Mouse (Mus musculus) midbrain, embryonic 14.5 days (tissue): ENCODE data around the gene Ints3. TPM values are rescaled to one million over a fixed set of nuclear protein-coding genes. Genes with fewer than 3 reads are reported as not detected.
"Not testable (repeated sequence)": the region's sequence is repeated elsewhere in the genome, so short reads cannot be mapped to it uniquely, and the experiment has no call there.

ENCODE experiments used
- ATAC-seq: fragments of 200-750 bp; cut with Nextera tagmentation; 2 replicates; pipeline ENCODE4 v1.8.0; 2017; ENCODE audit warnings: moderate number of reproducible peaks, moderate library complexity; ENCODE audit not compliant: low FRiP score, low TSS enrichment
- DNase-seq: peaks from one replicate; pipeline ENCODE4 v3.0.0-alpha.2; 2015
- H3K27ac ChIP-seq: fragments of 300-500 bp; sonication (generic); replicated peaks from 2 replicates; pipeline ENCODE4 v1.5.1; 2014; ENCODE audit warnings: mild to moderate bottlenecking, low read depth, low read length, moderate library complexity
- H3K27me3 ChIP-seq: fragments of 300-500 bp; sonication (generic); 2 replicates; pipeline ENCODE4 v1.6.1; 2014; ENCODE audit warnings: low read length, control low read depth, mixed read lengths; ENCODE audit not compliant: control insufficient read depth, insufficient read depth
- H3K36me3 ChIP-seq: fragments of 300-500 bp; sonication (generic); 2 replicates; pipeline ENCODE4 v1.6.1; 2014; ENCODE audit warnings: low read length, control low read depth; ENCODE audit not compliant: control insufficient read depth, insufficient read depth
- H3K4me1 ChIP-seq: fragments of 300-500 bp; sonication (generic); 2 replicates; pipeline ENCODE4 v1.6.1; 2014; ENCODE audit warnings: mild to moderate bottlenecking, antibody characterized with exemption, low read length, control low read depth; ENCODE audit not compliant: control insufficient read depth, insufficient read depth
- H3K4me2 ChIP-seq: fragments of 300-500 bp; sonication (generic); 2 replicates; pipeline ENCODE4 v1.6.1; 2014; ENCODE audit warnings: mild to moderate bottlenecking, low read length, moderate library complexity
- H3K4me3 ChIP-seq: fragments of 300-500 bp; sonication (generic); replicated peaks from 2 replicates; pipeline ENCODE4 v1.5.1; 2014; ENCODE audit warnings: low read depth, low read length
- H3K9ac ChIP-seq: fragments of 300-500 bp; sonication (generic); replicated peaks from 2 replicates; pipeline ENCODE4 v1.6.1; 2014; ENCODE audit warnings: mild to moderate bottlenecking, low read length, moderate library complexity
- H3K9me3 ChIP-seq: fragments of 300-500 bp; sonication (generic); 2 replicates; pipeline ENCODE4 v1.6.1; 2016; ENCODE audit warnings: low read length, control low read depth, mixed read lengths; ENCODE audit not compliant: control insufficient read depth
- WGBS: fragments of 180-500 bp; shearing (Covaris S2); extraction: QIAGEN DNeasy Blood & Tissue Kit; methylation state at CpG from one replicate; pipeline ENCODE4 v1.1.7; 2014; 5-methylcytosine and 5-hydroxymethylcytosine counted together
- polyA plus RNA-seq: library from polyadenylated mRNA; unstranded; fragments of >200 nt; fragmentation: Nextera tagmentation; extraction: Ambion mirVana; gene quantifications from 2 replicates; pipeline ENCODE4 v1.2.1, GENCODE M21; 2014

Gene Ints3
- polyA plus RNA-seq, 1 experiment from 2014 or later = 35.0 TPM

DNA sequence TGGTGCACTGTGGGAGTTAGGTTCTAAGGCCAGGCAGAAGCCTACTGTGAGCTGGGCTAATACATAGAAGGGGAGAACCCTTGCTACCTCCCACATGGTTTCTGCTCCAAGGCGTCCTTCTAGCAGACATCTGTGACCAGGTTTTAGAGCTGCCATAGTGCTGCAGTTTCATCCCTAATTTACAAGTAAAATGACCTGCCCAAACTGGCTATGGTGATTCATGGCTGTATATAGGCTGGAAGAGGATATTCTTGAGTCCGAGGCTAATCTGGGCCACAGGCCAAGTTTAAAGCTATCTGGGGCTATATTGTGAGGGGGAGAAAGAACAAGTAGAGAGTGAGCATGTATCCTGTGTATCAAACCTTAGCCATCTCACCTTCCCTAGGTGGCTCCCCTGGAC is 64.4 kb downstream of the Ints3 start:
- Histone ChIP-seq H3K27me3 (no peaks in the 10 kb centered on the region), H3K36me3 (no peaks in the 10 kb centered on the region), H3K4me3 (no peak overlapping the region), H3K4me2 (no peak overlapping the region), H3K9ac (no peak overlapping the region), H3K9me3 (no peaks in the 10 kb centered on the region), H3K4me1 (no peaks in the 10 kb centered on the region), H3K27ac (no peak overlapping the region)
- DNase-seq (peak; percentile 29), ATAC-seq (no peak)
- WGBS = 16% methylated on average over 2 of the region's 2 CpGs

GRCm38 (mm10) chr3:90367001-90367632 is 66.3 kb downstream of the Ints3 start:
- Histone ChIP-seq H3K36me3 (peaks cover 5% of the 10 kb centered on the region), H3K9ac (no peak overlapping the region), H3K4me2 (no peak overlapping the region), H3K27ac (no peak overlapping the region), H3K4me3 (no peak overlapping the region), H3K9me3 (no peaks in the 10 kb centered on the region), H3K4me1 (no peaks in the 10 kb centered on the region), H3K27me3 (no peaks in the 10 kb centered on the region)
- no peak for ATAC-seq
- WGBS = 93% methylated on average over 5 of the region's 5 CpGs
- DNase-seq = no peak

DNA sequence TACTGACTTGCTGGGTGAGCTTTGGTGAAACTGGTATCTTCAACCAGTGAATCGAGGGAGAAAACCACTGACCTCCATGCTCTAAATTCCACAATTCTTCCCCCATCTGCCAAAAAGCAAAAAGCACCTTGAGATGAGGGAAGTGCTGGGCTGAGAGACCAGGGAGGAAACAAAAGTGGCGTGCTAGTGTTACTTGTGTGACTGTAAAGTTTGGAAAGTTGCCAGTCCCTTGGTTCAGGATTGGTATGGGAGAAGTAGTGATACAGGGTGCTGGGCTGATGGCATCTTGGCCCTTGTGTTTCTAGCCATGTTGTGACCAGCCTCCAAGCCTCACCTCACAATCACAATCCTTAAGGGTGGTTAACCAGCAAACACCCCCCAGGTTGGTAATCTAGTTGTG is 71.1 kb downstream of the Ints3 start:
- DNase-seq = no peak

DNA sequence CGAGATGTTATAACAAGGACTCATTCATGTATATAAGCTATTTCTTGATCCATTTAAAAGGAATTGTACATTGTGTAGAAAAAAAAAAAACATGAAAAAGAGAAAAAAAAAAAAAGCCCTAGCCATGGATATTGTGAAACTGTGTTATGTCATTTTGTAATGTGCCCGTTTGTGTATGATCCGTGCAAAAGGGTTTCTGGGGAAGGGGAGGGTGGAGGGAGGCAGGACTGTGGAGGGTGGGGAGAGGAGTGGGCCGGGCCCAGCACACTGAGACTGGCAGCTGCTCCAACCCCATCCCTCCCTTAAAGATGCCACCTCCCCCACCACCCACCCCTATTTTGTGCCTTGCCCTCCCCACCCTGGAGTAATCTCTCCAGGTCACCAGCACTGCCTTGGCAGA is 71.9 kb downstream of the Ints3 start:
- H3K4me2 ChIP-seq = no peak overlapping the region
- DNase-seq = no peak
- no peaks in the 10 kb centered on the region for H3K9me3 ChIP-seq
- WGBS = 80% methylated on average over 4 of the region's 4 CpGs
- no peaks in the 10 kb centered on the region for H3K27me3 ChIP-seq
- no peak overlapping the region for H3K27ac ChIP-seq
- no peak overlapping the region for H3K4me3 ChIP-seq
- peaks cover 50% of the 10 kb centered on the region for H3K36me3 ChIP-seq
- no peaks in the 10 kb centered on the region for H3K4me1 ChIP-seq
- no peak for ATAC-seq
- H3K9ac ChIP-seq = no peak overlapping the region

More for the DNA sequence above, 71.1 kb downstream of the Ints3 start:
- H3K4me2 ChIP-seq = no peak overlapping the region
- ATAC-seq = no peak
- no peaks in the 10 kb centered on the region for H3K27me3 ChIP-seq
- H3K9ac ChIP-seq = no peak overlapping the region
- H3K27ac ChIP-seq = no peak overlapping the region
- no peak overlapping the region for H3K4me3 ChIP-seq
- H3K4me1 ChIP-seq = no peaks in the 10 kb centered on the region
- WGBS = 90% methylated on average over 2 of the region's 2 CpGs
- H3K36me3 ChIP-seq = peaks cover 41% of the 10 kb centered on the region
- no peaks in the 10 kb centered on the region for H3K9me3 ChIP-seq

DNA sequence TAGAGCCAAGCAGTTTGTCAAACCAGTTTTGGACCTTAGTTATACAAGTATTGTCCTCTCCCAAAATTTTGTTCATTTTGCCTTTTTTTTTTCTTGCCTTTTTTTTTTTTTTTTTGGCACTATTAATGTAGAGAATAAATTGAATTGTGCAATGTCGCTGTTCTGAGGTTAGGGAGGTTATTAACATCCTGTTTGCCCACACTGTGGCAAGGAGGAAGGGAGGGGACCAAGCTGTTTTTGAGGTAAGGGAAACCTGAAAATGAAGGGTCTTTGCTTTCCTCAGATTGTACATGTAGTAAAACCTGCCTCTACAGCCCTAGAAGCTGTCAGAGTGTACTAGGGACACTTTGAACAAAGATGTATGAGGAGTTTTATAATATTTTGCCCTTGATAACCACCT is 74.2 kb downstream of the Ints3 start:
- no peaks in the 10 kb centered on the region for H3K4me1 ChIP-seq
- H3K27ac ChIP-seq = no peak overlapping the region
- no peaks in the 10 kb centered on the region for H3K9me3 ChIP-seq
- no peak overlapping the region for H3K4me2 ChIP-seq
- 96% methylated on average over 1 of the region's 1 CpGs for WGBS
- H3K4me3 ChIP-seq = no peak overlapping the region
- H3K9ac ChIP-seq = no peak overlapping the region
- no peak for ATAC-seq
- no peaks in the 10 kb centered on the region for H3K27me3 ChIP-seq
- peaks cover 72% of the 10 kb centered on the region for H3K36me3 ChIP-seq
- no peak for DNase-seq

GRCm38 (mm10) chr3:90357959-90358358 is 75.5 kb downstream of the Ints3 start:
- ATAC-seq = no peak

DNA sequence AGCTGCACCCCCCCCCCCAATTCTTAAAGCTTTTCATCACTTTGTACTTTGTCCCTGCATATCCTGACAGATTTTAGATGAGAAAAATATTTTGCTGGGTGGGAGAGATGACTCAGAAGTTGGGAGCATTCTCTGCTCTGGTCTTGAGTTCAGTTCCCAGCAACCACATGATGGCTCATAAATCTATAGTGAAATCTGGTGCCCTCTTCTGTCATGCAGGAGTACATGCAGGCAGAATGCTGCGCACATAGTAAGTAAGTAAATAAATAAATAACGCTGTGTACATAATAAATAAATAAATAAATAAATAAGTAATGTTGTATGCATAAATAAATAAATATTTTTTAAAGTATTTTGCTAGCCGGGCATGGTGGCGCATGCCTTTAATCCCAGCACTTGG is 85.6 kb downstream of the Ints3 start:
- Histone ChIP-seq H3K4me2 (no peak overlapping the region), H3K9ac (no peak overlapping the region), H3K4me1 (no peaks in the 10 kb centered on the region), H3K27me3 (no peaks in the 10 kb centered on the region), H3K27ac (no peak overlapping the region), H3K9me3 (no peaks in the 10 kb centered on the region), H3K36me3 (peaks cover 59% of the 10 kb centered on the region), H3K4me3 (no peak overlapping the region)
- ATAC-seq (no peak), DNase-seq (no peak)
- WGBS = 97% methylated on average over 4 of the region's 4 CpGs

More at GRCm38 (mm10) chr3:90357959-90358358, 75.5 kb downstream of the Ints3 start:
- Histone ChIP-seq H3K4me3 (no peak overlapping the region), H3K9me3 (no peaks in the 10 kb centered on the region), H3K4me2 (no peak overlapping the region), H3K9ac (no peak overlapping the region), H3K4me1 (no peaks in the 10 kb centered on the region), H3K36me3 (peaks cover 85% of the 10 kb centered on the region), H3K27me3 (no peaks in the 10 kb centered on the region), H3K27ac (no peak overlapping the region)
- no peak for DNase-seq
- WGBS = 92% methylated on average over 7 of the region's 7 CpGs

DNA sequence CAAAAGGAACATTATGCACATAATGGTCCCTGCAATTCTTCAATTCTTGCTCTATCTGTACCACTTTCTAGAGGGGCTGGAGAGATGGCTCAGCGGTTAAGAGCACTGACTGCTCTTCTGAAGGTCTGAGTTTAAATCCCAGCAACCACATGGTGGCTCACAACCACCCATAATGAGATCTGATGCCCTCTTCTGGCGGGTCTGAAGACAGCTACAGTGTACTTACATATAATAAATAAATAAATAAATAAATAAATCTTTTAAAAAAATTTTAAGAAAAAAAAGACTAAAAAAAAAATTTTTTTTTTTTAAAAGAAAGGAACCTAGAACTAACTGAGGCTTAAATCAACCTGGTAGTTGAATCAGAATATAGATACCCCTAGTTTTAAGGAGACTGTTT is 90.6 kb downstream of the Ints3 start:
- 57% methylated on average over 2 of the region's 2 CpGs for WGBS
- not testable (repeated sequence) for H3K27ac ChIP-seq, H3K4me2 ChIP-seq, DNase-seq, H3K27me3 ChIP-seq, H3K9me3 ChIP-seq, ATAC-seq, H3K4me3 ChIP-seq, H3K4me1 ChIP-seq, H3K9ac ChIP-seq
- peaks cover 34% of the 10 kb centered on the region for H3K36me3 ChIP-seq
